Mouse (Mus musculus) bone marrow, adult 2 months (tissue): ENCODE measurements around the gene Cd320. TPM values are rescaled to one million over a fixed set of nuclear protein-coding genes. Genes with fewer than 3 reads are reported as not detected.

Experiments
- H3K27ac ChIP-seq: fragments of 200-500 bp; 2 replicates; pipeline ENCODE4 v1.5.1; 2012; ENCODE audit warnings: low read depth, mild to moderate bottlenecking, control low read depth, inconsistent platforms, low read length; ENCODE audit not compliant: control insufficient read depth, poor library complexity, insufficient read depth
- H3K4me1 ChIP-seq: fragments of 200-500 bp; 2 replicates; pipeline ENCODE4 v1.6.1; 2011; ENCODE audit warnings: low read length; ENCODE audit not compliant: control insufficient read depth, insufficient read depth
- H3K4me3 ChIP-seq: fragments of 200-500 bp; replicated peaks from 2 replicates; pipeline ENCODE3; 2011; ENCODE audit warnings: mild to moderate bottlenecking, low read depth, low read length, control low read depth; ENCODE audit not compliant: control insufficient read depth
- CTCF ChIP-seq: fragments of 200-500 bp; IDR thresholded peaks from 2 replicates; pipeline ENCODE4 v1.5.1; 2011; ENCODE audit warnings: low read length, control low read depth; ENCODE audit not compliant: control insufficient read depth, insufficient read depth
- POLR2A ChIP-seq: fragments of 200-500 bp; IDR thresholded peaks from 2 replicates; pipeline ENCODE4 v1.6.1; 2011; ENCODE audit warnings: low read depth, mild to moderate bottlenecking, control low read depth, low read length, borderline replicate concordance; ENCODE audit not compliant: control insufficient read depth
- WGBS: fragments of 180-500 bp; shearing (Covaris S2); methylation state at CpG from one replicate; pipeline ENCODE4 v1.1.7; 2018; 5-methylcytosine and 5-hydroxymethylcytosine counted together
- polyA plus RNA-seq: library from polyadenylated mRNA; stranded (reverse); fragments of >200 nt; gene quantifications from 2 replicates; pipeline ENCODE4 v1.2.4, GENCODE M21; 2011; ENCODE audit warnings: low replicate concordance; ENCODE audit not compliant: missing spikeins, insufficient read depth, insufficient read length

The Cd320 gene
- polyA plus RNA-seq, 1 experiment = 4.6 TPM

GRCm38 (mm10) chr17:33810334-33811141 is 32.4 kb upstream of the Cd320 start, which contains the start of gene Kank3:
Gene Kank3, plus strand, starts transcription at chr17:33810519.
- Histone ChIP-seq H3K27ac (no peak within 1 kb of the TSS), H3K4me3 (peak within 1 kb of the TSS; percentile 48), H3K4me1 (no peaks in the 10 kb centered on the region; the same call in 1 of the 2 replicates)
- under 1% methylated on average over 36 of the region's 36 CpGs for WGBS
- TF ChIP-seq CTCF = no peak
- no peak for TF ChIP-seq POLR2A

- Histone ChIP-seq H3K27ac (no peak overlapping the region), H3K4me1 (no peaks in the 10 kb centered on the region; the same call in 1 of the 2 replicates), H3K4me3 (no peak overlapping the region)
- WGBS = 30% methylated on average over 7 of the region's 7 CpGs
- TF ChIP-seq POLR2A (no peak), CTCF (no peak)
Observed at GRCm38 (mm10) chr17:33811142-33811516, 31.8 kb upstream of the Cd320 start.

DNA sequence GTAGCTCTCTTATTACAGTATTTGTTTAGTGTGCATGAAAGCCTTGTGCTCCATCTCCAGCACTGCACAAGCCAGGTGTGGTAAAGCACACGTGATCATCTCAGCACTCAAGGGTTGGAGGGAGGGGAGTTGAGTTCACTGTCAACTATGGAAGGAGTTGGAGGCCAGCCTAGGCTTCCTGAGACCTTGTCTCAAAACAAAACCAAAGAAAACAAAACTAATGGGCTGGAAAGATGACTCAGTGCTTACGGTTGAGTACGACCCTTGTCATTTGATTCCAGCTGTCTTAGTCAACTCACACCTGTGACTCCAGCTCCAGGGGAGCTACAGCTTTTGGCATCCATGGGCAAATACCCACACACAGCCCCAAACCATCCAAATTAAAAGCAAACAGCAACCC is 30.4 kb upstream of the Cd320 start:
- Histone ChIP-seq H3K27ac (no peak overlapping the region), H3K4me3 (no peak overlapping the region), H3K4me1 (peaks cover 1% of the 10 kb centered on the region; the same call in 1 of the 2 replicates)
- WGBS = 44% methylated on average over 3 of the region's 3 CpGs
- TF ChIP-seq CTCF (no peak), POLR2A (no peak)

GRCm38 (mm10) chr17:33812990-33813389 is 29.9 kb upstream of the Cd320 start:
- Histone ChIP-seq H3K27ac (no peak overlapping the region), H3K4me3 (no peak overlapping the region), H3K4me1 (peaks cover 2% of the 10 kb centered on the region)
- TF ChIP-seq POLR2A = no peak
- 48% methylated on average over 4 of the region's 4 CpGs for WGBS

DNA sequence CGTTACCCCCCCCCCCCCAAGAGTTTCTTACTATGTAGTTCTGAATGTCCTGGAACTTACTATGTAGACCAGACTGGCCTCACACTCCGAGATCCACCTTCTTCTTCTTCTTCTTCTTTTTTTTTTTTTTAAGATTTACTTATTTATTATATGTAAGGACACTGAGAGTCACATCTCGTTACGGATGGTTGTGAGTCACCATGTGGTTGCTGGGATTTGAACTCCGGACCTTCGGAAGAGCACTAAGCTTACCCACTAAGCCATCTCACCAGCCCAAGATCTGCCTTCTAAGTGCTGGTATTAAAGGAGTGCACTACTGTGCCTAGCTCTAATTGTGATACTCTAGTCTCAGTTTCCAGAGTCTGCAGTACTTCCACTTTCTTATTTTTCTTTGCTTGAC is 27.5 kb upstream of the Cd320 start:
- no peak overlapping the region for H3K27ac ChIP-seq
- no peak for TF ChIP-seq POLR2A
- no peak for TF ChIP-seq CTCF
- peaks cover 6% of the 10 kb centered on the region for H3K4me1 ChIP-seq
- WGBS = 77% methylated on average over 6 of the region's 6 CpGs
- H3K4me3 ChIP-seq = no peak overlapping the region

GRCm38 (mm10) chr17:33816612-33817011 is 26.3 kb upstream of the Cd320 start:
- H3K27ac ChIP-seq = no peak overlapping the region; the same call in 1 of the 2 replicates
- peaks cover 6% of the 10 kb centered on the region for H3K4me1 ChIP-seq
- peak overlapping the region; percentile 86 for H3K4me3 ChIP-seq
- WGBS = 43% methylated on average over 5 of the region's 5 CpGs
- TF ChIP-seq CTCF = no peak
- TF ChIP-seq POLR2A = no peak

DNA sequence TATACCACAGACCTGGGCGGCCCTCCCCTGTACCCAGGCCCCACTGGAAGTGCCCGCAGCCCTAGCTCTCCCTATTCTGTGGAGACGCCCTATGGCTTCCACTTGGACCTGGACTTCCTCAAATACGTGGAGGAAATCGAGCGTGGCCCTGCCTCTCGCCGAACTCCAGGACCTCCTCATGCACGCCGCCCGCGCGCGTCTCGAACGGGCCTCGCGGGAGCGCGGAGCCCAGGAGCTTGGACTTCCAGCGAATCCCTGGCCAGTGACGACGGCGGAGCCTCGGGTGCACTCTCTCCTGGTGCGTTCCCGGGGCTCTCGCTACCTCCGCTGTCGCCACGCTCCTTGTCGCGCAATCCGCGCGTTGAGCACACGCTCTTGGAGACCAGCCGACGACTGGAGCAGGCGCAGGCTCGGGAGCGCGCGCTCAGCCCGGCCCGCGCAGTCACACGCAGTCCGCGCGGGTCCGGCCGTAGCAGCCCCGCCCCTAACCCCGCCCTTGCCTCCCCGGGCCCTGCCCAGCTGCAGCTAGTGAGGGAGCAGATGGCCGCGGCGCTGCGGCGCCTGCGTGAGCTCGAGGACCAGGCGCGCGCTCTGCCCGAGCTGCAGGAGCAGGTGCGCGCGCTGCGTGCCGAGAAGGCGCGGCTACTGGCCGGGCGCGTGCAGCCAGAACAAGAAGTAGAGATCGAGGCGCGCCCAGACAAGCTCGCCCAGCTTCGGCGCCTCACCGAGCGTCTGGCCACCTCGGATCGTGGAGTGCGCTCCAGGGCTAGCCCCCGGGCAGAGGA is 25.5 kb upstream of the Cd320 start:
- WGBS = under 1% methylated on average over 89 of the region's 89 CpGs
- Histone ChIP-seq H3K4me3 (peak overlapping the region; percentile 86), H3K27ac (peak overlapping the region; percentile 94), H3K4me1 (peaks cover 6% of the 10 kb centered on the region)
- TF ChIP-seq POLR2A (peak; percentile 54; the same call in 1 of the 2 replicates), CTCF (no peak)

DNA sequence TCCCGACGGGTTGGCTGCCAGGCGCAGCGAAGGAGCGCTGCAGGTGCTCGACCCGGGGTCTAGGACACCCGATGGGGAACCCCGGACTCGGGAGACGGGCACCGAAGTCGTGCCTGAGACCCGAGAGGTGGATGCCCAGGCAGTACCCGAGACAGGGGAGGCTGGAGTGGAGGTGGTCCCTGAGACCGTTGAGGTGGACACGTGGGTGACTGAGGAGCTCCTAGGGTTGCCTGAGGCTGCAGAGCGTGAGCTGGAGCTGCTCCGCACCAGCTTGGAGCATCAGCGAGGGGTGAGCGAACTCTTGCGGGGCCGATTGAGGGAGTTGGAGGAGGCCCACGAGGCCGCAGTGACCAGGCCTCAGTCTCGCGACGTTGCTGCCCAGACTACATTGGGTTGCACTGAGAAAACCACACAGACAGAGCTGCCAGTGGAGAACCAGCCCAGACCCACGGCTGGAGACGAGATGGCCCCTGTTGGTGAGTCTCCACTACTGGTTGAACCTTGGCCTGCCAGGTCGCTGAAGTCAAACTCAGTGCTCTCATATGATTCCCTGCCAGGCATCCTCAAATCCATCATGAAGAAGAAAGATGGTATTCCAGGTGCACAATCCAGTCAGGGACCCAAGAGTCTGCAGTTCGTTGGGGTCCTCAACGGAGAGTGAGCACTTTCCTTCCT is 24.8 kb upstream of the Cd320 start:
- Histone ChIP-seq H3K4me1 (peaks cover 6% of the 10 kb centered on the region), H3K4me3 (peak overlapping the region; percentile 68), H3K27ac (peak overlapping the region; percentile 94)
- TF ChIP-seq POLR2A (no peak), CTCF (no peak)
- 14% methylated on average over 33 of the region's 33 CpGs for WGBS
